Mouse (Mus musculus): ENCODE measurements at regions not wholly inside any gene's neighbourhood (a gene's known extent, or its start where the extent isn't known, plus 50 kb on each side); places are given as distances from the start of the nearest gene placed in this dataset.

- CTCF ChIA-PET = no interaction called here
- POLR2A ChIA-PET = no interaction called here
These were observed 127.9 kb downstream of the Opa1 start for GRCm38 (mm10) chr16:29706996-29707395.

DNA sequence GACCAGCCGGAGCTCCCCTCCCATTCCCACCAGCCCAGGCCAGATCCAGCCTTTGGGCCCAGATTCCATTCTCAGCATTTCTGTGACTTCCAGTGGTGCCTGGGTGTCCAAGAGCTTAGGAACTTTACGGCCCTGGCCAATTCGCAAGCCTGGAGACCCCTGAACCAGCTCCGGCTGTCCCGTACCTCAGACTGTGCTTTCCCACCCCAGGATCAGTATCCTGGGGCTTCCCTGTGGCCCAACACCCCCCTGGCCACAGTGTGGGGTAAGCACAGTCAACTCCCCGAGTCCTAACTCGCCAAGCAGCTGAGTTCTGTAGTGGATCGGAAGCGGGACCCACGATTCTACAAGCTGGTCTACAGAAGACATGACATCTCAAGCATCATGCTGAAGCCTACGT, 128.5 kb downstream of the Opa1 start:
- ChIA-PET POLR2A (no interaction called here), CTCF (interaction anchor here in 1 of 4 experiments (1.1 kb wide), 1 partner anchor 21 kb away, joined by 4 read pairs; no protein-coding TSS in a partner anchor)

GRCm38 (mm10) chr16:29709072-29709471, 129.9 kb downstream of the Opa1 start:
- POLR2A ChIA-PET = no interaction called here
- CTCF ChIA-PET = no interaction called here

DNA sequence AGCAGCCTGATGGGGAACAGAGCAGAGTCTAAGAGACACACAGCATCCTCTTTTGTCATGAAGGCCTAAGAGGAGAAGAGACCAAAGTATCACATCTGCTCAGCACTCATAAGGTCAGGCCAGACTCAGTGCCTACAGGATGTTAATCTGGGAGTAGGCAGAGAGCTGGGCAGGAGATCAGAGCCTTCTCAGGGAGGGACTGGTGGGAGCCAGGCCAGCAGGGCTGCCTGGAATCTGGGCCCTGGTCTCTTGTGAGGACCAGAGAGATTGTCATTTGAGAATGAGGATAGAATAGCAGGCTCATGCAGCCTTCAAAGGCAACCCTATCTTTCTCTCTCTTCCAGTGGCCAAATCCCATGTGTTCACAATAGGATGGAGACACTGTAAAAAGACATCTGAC, 132.3 kb downstream of the Opa1 start:
- CTCF ChIA-PET = no interaction called here
- POLR2A ChIA-PET = no interaction called here

DNA sequence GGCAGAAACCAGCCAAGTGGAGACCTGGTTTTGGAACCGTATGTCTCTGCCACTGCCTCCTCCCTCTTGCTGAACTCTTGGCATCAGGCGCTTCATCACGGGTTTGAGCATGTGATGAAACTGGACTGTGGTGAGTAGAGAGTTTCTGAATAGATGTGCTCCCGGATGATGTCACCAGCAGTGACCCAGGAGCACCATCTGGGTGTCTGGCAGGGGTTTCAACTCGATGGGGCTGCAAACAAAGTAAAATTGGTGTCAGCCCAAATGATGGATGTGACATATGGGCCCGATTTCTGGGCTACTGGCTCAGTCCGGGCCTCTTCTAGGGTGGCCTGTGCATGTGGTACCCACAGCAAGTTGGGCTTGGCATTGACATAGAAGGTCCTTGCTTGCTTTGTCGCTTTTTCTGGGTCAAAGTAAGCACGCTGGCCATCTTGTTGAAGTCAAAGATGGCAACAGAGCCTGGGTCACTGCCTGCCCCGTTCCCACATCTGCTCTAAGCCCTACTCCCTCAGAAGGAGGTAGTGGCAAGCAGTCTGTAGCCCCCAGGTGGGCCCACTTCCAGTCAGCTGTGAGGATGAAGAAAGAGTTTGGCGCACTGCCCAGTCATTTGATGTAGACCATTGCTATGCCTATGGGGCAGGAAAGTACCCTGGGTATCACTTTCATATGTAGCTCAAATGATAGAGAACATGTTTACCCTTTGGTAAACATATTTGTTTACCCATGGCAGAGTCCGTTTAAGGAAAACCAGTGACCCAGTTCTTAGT, 133.0 kb downstream of the Opa1 start:
- ChIA-PET CTCF (interaction anchor here in 1 of 4 experiments (0.5 kb wide), 1 partner anchor 522 kb away, joined by 4 read pairs; no protein-coding TSS in a partner anchor), POLR2A (interaction anchor here in 1 of 4 experiments (2.5 kb wide), 1 partner anchor 29 kb away, joined by 11 read pairs; no protein-coding TSS in a partner anchor)

DNA sequence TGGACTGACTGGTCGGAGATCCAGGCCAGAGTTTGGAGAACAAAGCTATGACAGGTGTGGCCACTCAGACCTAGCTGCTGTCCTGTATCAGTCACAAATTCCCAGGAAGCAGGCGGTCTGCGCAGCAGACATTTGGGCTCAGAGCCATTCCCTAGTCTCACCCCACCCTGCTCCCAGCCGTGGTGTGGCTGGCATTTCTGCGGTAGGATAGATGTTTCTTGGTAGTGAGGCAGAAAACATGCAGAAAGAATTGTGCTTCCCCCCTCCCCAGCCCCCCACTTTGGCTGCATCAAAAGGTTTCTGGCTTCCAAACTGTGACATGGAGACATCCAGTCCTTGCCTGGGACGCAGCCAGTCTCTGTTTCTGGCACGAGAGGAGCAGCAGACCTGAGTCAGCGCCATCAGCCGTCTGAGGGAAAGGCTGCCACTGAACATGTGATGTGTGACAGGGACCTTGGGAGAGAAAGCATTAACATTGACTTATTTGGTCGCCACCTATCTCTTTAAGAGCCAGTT, 135.5 kb downstream of the Opa1 start:
- POLR2A ChIA-PET = interaction anchor here (0.6 to 2.5 kb wide), 10 partner anchors 10 to 62 kb away, joined by 3 to 11 read pairs (median 4); no protein-coding TSS in a partner anchor
- CTCF ChIA-PET = interaction anchor here (0.7 to 1.8 kb wide), 7 partner anchors 11 to 86 kb away, joined by 3 to 8 read pairs (median 4); no protein-coding TSS in a partner anchor

DNA sequence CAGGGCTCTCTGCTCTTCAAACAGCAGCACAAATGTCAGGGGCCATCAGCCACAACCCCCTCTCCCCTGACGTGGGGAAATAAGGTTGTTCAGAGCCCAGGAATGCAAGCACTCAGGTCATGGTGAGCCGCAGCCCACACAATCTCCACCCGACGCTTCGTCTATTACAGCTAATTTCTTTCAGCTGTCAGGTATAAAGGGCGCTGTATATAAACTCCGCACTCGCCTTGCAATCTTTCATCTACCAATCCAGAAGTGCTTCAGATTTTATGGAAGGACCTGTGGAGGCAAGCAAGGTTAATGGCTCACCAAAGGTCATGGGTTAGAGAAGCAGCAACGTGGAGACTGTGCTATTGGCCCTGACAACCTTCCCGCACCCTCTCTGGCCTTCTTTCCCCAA, 139.8 kb downstream of the Opa1 start:
- ChIA-PET CTCF (interaction anchor here (0.5 to 1.3 kb wide), 5 partner anchors 10 to 90 kb away, joined by 3 to 4 read pairs (median 3); no protein-coding TSS in a partner anchor), POLR2A (interaction anchor here in 2 of 4 experiments (0.7 to 2.0 kb wide), 6 partner anchors 10 to 55 kb away, joined by 3 to 5 read pairs (median 4); no protein-coding TSS in a partner anchor)

GRCm38 (mm10) chr16:29719571-29720451, 140.7 kb downstream of the Opa1 start:
- ChIA-PET POLR2A (interaction anchor here in 3 of 4 experiments (0.5 to 2.0 kb wide), 7 partner anchors 9 to 65 kb away, joined by 3 to 5 read pairs (median 3); no protein-coding TSS in a partner anchor), CTCF (interaction anchor here in 2 of 4 experiments (0.5 to 1.3 kb wide), 2 partner anchors 91 kb away, joined by 3 to 4 read pairs; no protein-coding TSS in a partner anchor)

DNA sequence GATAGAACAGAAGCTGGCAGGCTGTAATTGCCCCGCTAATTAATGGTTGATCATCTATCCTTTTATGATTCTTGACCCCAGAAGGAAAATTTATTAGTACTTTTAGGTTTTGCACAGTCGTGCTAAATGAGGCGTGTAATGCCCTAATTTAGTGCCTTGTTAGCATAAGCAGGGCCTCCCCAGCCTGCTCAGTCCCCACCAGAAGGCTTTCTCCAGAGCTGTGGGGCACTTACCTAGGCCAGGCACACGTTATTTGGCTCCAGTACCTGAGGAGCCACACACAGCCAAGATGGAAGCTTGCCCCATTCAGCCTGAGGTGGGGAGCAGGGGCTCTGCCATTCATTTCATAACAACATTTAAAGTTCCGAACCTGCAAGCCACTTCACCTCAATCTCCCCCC, 146.0 kb downstream of the Opa1 start:
- CTCF ChIA-PET = interaction anchor here in 2 of 4 experiments (0.8 to 1.3 kb wide), 3 partner anchors 10 to 11 kb away, joined by 3 to 4 read pairs (median 4); no protein-coding TSS in a partner anchor
- POLR2A ChIA-PET = no interaction called here

GRCm38 (mm10) chr16:29725563-29725962, 146.4 kb downstream of the Opa1 start:
- ChIA-PET POLR2A (interaction anchor here in 1 of 4 experiments (1.0 kb wide), 1 partner anchor 11 kb away, joined by 3 read pairs; no protein-coding TSS in a partner anchor), CTCF (interaction anchor here in 2 of 4 experiments (0.8 to 1.3 kb wide), 3 partner anchors 9 to 11 kb away, joined by 3 to 4 read pairs (median 4); no protein-coding TSS in a partner anchor)

DNA sequence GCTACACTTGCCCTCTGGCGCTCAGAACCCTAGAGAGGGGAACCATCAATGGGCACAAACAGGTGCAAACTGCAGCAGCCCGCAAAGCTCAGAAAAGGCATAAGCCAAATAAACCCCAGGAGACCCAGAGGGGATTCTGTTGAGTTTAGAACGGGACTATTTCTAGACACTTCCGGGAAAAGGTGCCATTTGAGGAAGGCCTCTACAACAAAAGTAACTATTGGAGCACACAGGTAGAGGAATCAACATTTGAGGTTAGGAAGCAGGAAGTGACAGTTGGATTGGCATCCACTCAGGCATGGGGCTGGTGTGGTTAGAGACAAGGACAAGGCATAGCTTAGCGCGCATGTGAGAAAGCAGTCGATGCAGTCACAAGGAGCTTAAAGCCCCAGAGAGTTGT, 148.3 kb downstream of the Opa1 start:
- ChIA-PET CTCF (no interaction called here), POLR2A (no interaction called here)

DNA sequence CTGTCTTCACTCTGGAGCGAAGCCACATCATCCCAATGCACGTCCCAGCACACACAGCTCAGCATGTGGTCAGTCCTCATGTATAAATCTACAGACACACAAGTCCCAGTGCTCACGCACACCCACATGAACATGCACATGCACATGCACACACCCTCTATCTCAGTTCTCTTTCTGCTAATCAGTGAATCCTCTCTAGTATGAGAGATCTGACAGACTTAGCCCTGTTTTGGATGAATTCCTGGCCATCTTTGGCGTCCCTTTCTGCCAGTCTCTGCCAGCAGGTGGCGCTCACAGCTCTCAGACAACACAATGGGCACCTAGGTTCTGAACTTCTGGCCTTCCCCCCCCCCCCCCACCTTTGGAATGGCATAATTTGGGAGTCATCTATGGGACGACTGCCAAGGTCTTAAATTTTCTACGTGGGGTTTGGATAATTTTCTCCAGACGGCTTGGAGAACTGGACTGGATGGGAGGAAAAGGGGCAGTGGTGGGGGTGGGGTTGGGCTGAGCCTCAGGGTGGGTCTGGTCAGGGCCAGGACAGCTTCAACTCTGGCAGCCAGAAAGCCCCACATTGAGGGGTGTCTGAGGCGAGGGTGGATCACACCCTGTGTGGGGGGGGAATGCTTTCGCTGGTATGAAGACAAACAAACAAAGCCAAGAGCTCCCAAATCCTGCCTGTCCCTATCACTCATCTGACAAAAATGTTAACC, 149.8 kb downstream of the Opa1 start:
- ChIA-PET CTCF (interaction anchor here (0.6 to 1.7 kb wide), 48 partner anchors 10 to 891 kb away, joined by 3 to 21 read pairs (median 3); no protein-coding TSS in a partner anchor), POLR2A (interaction anchor here in 2 of 4 experiments (0.6 to 1.6 kb wide), 7 partner anchors 10 to 328 kb away, joined by 3 to 4 read pairs (median 3); no protein-coding TSS in a partner anchor)

- ChIA-PET CTCF (interaction anchor here in 3 of 4 experiments (0.5 to 1.7 kb wide), 4 partner anchors 11 to 415 kb away, joined by 3 to 10 read pairs (median 4); no protein-coding TSS in a partner anchor), POLR2A (interaction anchor here in 2 of 4 experiments (0.9 to 1.3 kb wide), 4 partner anchors 37 to 336 kb away, joined by 3 to 4 read pairs (median 3); no protein-coding TSS in a partner anchor)
These were observed 150.9 kb downstream of the Opa1 start for GRCm38 (mm10) chr16:29730010-29730409.

DNA sequence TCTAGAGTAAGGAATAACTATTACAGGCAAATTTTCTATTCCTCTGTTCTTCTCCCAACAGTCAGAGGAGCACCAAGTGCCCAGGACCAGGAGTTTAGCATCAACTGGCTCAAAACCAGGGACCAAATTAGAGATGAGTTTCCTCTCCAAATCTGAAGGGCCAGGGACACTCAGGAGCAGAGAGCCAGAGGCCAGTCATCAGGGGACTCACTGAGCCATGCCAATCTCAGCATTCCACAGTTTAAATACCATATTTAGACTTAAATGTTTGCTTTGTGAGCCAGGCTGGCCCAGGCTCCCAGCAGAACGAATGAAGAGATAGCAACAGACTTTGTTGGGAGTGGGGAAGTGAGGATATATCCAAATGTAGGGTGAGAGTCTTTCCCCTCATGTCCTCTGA, 153.8 kb downstream of the Opa1 start:
- ChIA-PET CTCF (interaction anchor here in 1 of 4 experiments (0.6 kb wide), 1 partner anchor 370 kb away, joined by 3 read pairs; no protein-coding TSS in a partner anchor), POLR2A (no interaction called here)

- CTCF ChIA-PET = interaction anchor here (0.6 to 1.7 kb wide), 15 partner anchors 9 to 1827 kb away, joined by 3 to 7 read pairs (median 4); partner anchors contain the start of gene Hes1 (in 1 of the 4)
- POLR2A ChIA-PET = interaction anchor here in 3 of 4 experiments (0.7 to 1.3 kb wide), 6 partner anchors 10 to 150 kb away, joined by 3 to 12 read pairs (median 3); no protein-coding TSS in a partner anchor
These were observed 154.7 kb downstream of the Opa1 start for GRCm38 (mm10) chr16:29733847-29734246.

DNA sequence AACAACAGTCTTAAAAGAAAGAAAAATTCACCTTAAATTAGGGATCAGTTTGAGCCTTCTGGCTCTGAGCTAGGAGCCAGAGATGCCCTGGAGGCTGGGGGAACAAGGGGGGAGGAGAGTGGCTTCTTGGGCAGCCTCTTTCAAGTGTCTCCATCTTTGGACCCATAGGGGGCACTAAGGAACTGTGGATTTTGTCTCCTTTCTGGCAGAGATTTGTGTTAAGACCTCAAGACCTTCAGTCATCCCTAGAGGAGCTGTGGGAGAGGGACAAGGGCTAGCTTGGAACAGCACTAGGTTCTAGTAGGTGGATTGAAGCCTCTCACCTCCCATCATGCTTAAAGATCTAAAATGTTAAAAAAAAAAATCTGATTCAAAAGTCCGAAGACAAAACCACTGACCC, 155.2 kb downstream of the Opa1 start:
- ChIA-PET POLR2A (interaction anchor here (0.6 to 1.4 kb wide), 24 partner anchors 9 to 552 kb away, joined by 3 to 12 read pairs (median 3); partner anchors contain the start of gene Hes1 (in 1 of the 4)), CTCF (interaction anchor here (0.5 to 1.7 kb wide), 38 partner anchors 9 to 1828 kb away, joined by 3 to 14 read pairs (median 4); partner anchors contain the start of gene Hes1 (in 1 of the 4))

DNA sequence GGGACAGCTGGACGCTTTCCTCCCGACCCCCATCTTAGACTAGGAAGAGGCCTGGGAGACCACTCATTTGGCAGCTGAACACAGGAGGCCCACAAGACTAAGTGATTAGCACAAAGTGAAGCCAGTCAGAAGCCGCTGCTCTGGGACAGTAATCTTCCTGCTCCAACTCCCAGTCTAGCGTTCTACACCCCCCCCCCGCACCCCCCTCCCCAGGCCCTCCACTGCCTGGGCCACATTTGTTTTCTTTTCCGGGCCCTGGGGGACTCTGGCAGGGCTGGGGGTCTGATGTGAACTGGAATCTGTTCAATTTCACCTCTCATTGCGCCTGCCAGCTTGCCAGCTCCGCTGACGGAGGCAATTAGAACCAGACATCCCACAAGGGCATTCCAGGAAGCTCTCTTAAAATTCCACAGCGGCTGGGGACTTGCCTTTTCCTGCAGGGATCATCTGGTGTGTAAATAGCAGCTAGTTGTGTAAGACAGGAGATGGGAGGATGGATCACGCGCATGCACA, 155.7 kb downstream of the Opa1 start:
- POLR2A ChIA-PET = interaction anchor here (0.6 to 1.4 kb wide), 24 partner anchors 9 to 551 kb away, joined by 3 to 12 read pairs (median 3); partner anchors contain the start of gene Hes1 (in 1 of the 4)
- CTCF ChIA-PET = interaction anchor here (0.5 to 1.7 kb wide), 38 partner anchors 9 to 766 kb away, joined by 3 to 14 read pairs (median 4); partner anchors contain the start of gene Hes1 (in 1 of the 4)
